Mouse (Mus musculus) CD4-positive, CD25-positive, alpha-beta regulatory T cell, adult 4 months (primary cell): Measurements from ENCODE around the gene Borcs6. TPM values are rescaled to one million over a fixed set of nuclear protein-coding genes. Genes with fewer than 3 reads are reported as not detected.

Source experiments
- ATAC-seq: one replicate; pipeline ENCODE4 v1.8.0; 2017
- polyA plus RNA-seq, 2 experiments: library from polyadenylated mRNA; unstranded; fragments of 100-300 nt; shearing (Covaris generic); gene quantifications; one replicate each; pipeline ENCODE4 v1.2.1; 2017

The Borcs6 gene
- polyA plus RNA-seq, 2 experiments from 2014 or later, result 1.0 to 1.4 TPM

DNA sequence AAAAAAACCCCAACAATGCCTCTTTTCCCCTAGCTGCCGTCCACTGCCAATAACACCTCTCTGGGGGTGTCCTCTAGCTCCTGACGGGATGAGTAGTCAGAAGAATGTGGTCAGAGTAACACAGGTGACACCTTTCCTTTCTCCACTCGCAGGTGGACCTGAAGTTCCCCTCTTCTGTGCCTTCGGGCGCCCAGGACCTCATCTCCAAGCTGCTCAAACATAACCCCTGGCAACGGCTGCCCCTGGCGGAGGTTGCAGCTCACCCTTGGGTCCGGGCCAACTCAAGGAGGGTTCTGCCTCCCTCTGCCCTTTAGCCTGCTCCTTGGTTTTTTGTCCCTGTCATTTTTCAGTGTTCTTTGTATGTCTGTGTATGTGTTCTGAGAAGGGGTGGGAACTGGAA lies 8.8 kb upstream of the Borcs6 start:
- no peak for ATAC-seq

DNA sequence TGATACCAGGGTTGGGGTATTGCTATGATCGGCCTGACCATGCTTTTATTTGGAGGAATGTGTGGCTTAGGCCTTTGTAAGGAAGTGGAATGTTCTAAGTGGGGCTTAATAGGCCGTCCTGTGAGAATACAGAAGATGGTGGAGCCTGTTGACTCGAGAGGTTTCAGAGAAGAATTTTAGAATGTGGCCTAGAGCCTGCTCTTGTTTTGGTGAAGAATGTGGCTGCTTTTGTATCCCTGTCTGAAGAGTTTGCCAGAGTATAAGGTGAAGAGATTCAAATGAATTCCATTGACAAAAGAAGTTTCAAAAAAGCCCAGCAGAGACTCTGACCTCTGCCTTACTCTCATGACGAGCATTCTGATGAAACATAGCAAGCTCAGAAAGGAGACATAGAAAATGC lies 7.7 kb upstream of the Borcs6 start:
- ATAC-seq, result no peak

DNA sequence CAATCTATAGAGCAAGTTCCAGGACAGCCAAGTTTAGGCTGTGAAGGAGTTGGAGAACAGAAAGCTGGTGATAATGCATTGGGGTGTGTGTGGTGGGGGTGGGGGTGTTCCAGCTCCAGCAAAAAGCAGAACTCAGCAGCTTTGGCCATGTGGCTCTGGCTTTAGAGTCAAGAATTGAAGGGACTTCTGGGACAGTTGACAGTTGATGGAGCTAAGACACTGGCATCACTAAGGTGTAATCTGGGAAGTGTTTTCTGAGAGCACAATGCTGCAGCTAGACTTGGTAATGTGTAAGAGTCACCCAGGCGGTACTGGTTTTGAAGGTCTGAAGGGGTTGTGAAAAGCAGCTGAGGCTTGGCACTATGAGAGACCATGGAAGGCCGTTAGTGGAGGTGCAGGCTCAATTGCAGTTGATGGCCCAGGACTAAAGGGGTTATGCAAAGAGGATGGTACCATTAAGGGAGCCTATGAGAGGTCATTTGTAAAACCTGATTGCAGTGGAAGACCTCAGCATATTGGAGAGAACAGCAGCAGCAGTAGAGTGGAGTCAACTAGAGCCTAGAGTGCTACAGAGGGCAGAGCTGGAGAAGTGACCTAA lies 6.6 kb upstream of the Borcs6 start:
- no peak for ATAC-seq

DNA sequence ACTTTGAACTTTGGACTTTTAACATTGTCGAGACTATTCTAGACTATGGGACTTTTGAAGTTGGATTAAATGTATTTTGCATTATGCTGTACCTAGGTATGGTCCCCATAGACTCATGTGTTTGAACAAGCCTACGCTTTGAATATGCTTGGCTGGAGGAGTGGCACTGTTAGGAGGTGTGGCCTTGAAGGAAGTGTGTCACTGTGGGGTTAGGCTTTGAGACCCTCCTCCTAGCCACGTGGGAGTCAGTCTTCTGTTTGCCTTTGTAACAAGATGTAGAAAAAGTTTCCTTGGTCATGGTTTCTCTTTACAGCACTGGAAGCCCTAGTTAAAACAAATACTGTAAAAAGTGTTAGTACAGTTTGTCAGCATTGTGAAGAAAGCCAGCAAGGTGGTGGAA lies 5.7 kb upstream of the Borcs6 start:
- no peak for ATAC-seq

DNA sequence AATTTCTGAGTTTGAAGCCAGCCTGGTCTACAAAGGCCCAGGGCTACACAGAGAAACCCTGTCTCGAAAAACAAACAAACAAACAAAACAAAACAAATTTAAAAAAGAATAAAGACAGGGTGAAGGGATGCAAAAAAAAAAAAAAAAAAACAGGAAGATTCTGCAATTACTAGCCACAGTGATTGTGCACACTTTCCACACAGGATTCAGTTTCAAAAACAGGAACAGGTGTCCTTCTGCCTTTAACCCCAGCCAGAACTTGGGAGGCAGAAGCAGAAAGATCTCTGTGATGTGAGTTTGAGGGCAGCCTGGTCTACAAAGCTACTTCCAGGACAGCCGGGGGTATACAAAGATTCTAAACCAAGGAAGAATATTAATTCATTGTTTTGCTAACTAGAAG lies 1.3 kb upstream of the Borcs6 start:
- ATAC-seq, result no peak

DNA sequence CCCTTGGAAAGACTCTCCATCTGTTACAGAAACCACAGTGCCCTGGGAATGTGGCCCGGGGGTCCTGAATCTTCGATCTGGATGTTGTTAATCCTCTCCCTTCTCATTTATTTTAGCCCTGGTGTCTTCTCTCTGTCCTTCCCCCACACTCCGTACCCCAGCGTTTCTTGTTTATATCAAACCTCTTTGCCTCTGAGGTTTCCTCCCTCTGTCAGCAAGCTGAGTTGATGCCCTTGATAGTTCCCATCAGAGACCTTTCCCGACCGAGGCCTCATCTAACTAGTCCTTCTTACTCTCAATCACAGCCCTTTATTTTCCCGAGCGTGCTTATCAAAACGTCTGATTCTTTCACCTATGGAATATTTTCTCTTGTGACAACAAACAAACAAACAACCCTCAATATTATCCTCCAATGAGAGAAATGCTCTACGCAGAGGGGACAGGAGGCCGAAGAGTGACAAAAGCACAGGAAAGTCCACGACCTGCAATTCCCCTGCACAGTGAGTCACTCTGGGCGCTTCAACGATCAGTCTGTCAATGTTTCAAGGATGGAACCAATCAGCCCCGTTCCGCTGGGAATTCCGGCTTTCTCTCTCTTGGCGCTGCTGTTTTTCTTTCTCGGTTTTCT lies 674 bp upstream of the Borcs6 start:
- no peak for ATAC-seq

DNA sequence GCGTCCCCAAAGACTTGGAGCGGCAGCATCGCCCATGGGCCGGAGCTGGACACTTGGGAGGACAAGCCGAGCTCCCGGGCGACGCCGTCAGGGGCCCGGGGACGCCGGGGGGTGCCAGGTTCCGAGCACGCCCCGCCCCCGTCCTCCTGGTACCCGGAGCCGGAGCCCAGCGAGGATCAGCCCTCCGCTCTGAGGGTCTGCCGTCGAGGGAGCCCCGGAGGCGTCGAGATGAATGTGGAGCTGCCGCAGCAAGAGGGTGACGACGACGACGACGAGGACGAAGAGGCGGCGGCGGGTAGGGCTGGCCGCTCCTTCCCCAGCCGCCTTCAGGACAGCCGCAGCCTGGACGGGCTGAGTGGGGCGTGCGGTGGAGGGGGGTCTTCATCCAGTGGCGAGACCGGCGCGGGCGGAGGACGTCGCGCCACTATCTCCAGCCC lies 476 bp downstream of the Borcs6 start:
- no peak for ATAC-seq

DNA sequence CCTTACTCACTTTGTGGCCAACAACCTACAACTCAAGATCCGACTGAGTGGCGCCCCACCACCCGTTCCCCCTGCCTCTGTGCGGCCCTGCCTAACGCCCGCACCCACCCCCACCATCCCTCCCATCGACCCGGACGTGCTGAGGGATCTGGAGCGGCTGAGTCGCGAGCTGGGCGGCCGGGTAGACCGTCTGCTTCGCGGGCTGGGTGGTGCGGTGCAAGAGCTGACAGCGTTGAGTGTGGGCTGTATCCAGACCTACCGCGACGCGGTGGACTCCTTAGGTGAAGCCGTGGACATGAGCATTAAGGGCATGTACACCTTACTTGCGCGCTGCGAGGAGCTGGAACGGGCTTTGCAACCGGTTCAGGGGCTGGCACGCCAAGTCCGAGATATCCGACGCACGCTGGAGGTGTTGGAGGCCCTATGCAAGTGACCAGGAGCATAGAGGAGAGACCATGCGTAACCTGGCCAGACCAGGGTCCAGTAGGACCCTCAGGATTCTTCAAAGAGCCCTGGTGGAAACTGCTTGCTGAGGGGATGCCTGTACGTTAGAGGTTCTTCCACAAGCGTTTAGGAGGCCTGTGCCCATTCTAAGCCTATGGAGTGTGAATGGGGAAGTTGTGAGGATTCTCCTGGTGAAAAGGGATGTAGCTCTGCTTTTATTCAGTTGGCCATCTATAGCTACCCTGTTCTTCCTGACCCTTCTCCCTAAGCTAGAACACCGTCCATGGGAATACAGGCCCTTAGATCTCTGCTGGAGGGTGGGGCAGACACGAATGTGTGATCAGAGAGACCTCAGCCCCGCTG lies 1.1 kb downstream of the Borcs6 start:
- no peak for ATAC-seq

DNA sequence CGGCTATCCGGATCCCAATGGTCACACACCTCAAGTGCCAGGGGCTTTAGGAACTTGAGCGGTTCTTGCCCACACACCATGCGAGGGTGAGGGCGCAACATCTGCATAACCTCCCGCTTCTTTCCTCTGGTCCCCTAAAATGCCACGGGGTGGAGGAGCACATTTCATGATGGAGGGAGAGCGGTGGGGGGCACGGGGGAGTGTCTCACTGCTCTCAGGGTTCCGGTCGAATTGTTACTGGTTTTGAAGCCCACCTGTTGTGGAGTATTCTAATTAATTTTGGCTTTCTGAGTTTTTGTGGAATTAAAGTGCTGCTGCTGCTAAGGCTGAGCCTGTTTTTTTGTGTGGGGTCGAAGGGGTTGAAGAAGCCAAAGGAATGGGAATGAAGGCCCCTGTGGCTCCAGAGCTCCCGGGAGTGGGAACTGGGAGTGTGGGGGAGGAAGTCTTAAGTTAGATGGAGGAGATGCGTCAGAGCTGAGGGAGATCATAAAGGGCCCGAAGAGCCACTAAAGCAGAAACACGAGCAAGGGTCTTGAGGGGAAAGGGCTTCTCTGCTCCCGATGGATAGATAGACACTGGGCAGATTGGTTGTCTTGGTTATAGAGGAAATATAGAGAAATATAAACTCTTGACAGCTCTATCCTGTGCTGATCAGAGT lies 1.9 kb downstream of the Borcs6 start:
- no peak for ATAC-seq

DNA sequence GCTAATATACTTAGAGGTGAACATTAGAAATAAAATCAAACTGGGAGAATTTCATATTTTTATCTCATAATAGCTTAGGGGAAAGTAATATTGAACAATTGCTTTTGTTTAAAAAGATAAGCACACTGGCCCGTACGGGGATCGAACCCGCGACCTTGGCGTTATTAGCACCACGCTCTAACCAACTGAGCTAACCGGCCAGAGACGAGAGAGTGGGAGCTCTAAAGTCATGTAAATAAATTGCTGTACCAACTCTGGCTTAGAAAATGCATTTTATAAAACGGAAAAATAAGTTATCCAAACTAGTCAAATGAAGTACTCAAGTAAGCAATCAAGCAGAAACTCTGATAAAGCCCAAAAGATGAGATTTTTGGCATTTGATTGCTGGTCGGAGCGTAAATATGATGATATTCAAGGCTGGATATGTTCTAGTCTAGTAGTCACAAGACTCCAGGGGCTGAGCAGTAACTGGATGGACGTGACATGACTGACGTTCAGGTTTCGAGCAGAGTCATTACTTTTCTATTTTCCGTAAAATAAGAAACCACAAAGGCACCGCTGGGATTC lies 2.8 kb downstream of the Borcs6 start:
- no peak for ATAC-seq

DNA sequence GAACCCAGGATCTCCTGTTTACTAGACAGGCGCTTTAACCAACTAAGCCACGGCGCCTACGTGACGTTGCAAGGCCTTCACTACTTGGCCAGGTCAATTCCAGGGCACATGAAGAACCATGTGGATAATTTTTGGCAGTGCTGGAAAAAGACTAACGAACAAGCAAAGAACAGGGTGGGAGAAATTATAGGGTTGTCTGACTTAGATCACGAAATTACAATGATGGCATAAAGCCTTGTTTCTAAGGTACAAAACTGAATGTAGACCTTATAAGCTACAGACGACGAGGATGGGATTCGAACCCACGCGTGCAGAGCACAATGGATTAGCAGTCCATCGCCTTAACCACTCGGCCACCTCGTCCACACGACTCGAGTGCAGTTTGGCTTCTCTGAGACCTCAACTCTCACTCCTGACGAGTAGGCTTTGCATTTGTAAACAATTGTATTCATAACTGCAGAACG lies 3.3 kb downstream of the Borcs6 start:
- peak; percentile 49 for ATAC-seq

DNA sequence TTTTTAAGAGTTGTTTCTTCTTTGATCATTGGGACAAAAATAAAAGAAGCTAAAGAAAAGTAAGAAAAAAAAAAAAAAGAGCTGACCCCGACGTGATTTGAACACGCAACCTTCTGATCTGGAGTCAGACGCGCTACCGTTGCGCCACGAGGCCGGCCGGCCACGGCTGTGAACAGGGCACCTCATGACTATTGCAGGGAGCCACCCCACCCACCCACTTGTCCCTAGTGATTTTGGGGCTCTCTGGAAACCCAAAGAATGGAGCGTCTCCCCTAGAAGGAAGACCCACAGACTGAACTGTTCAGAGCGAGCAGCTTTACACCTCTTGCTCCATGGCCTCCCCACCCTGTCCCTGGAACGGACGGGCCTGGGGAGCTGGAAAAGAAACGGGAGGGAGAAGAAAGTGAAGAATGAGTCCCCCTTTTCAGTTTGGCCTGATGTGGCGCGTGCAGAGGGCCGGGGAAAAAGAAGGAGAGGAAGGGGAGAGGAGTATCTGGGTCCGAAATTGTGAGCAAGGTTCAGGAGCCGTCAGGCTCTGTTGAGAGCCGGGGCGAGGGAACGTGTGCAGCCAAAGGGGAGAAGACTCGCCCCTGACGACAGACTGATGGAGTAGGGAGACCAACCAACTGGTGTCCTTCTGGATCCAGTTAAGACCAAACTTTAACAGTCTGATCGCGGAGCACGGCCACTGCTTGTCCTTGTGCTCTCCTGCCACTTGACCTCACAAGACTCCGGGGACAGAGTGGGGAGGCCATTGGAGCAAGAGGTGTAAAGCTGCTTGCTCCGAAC lies 4.1 kb downstream of the Borcs6 start:
- ATAC-seq, result peak; percentile 16

DNA sequence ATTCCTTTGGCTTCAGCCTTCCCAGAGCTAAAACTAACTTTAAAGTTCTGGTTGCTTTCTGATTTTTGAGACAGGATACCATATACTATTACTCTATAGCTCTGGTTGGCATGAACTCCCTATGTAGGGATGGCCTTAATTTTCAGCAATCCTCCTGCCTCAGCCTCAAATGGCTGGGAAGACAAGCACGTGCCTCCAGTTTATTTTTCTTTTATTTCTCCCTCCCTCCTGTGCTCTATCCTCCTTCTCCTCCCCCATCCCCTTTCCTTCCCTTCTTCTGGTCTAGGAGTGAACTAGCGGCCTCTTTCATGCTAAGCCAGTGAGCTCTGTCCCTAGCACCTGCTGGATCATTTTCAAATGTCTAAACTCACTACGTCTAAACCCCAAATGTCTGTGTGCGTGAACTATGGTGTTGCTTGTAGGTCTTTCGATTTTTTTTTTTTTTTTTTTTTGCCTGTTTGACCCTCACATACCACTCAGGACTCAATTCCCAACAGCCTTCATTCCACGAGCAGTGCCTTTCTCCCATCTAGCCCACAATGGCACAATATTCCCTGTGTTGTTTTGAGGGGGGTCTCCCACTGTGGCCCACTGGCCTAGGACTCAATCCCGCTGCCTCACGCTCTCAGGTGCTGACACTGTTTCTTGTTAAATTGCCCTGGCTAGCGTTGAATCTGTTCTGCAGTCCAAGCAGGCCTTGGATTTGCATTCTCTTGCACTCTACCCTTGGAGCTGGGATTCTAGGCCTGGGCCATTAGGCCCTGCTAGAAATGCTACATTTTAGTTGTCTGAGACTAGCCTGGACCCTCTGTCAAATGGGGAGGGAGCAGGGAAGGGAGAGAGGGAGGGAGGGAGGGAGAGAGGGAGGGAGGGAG lies 5.0 kb downstream of the Borcs6 start:
- no peak for ATAC-seq

DNA sequence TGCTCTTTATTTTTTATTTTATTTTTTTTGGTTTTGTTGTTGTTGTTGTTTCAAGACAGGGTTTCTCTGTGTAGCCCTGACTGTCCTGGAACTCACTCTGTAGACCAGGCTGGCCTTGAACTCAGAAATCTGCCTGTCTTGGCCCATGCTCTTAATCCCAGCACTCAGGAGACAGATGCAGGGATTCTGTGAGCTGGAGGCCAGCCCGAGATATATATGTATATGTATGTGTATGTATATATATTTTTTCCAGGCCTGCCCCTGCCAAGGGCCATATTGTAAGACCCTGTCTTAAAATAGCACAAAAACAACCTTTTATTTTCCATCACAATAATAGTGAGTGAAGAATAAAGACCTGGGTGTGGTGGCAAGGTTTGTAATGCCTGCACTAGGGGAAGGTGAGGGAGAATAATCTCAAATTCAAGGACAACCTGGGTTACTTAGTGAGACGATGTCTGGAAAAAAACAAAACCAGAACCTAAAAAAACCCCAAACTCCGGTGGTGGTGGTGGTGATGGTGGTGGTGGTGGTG lies 5.9 kb downstream of the Borcs6 start:
- no peak for ATAC-seq

DNA sequence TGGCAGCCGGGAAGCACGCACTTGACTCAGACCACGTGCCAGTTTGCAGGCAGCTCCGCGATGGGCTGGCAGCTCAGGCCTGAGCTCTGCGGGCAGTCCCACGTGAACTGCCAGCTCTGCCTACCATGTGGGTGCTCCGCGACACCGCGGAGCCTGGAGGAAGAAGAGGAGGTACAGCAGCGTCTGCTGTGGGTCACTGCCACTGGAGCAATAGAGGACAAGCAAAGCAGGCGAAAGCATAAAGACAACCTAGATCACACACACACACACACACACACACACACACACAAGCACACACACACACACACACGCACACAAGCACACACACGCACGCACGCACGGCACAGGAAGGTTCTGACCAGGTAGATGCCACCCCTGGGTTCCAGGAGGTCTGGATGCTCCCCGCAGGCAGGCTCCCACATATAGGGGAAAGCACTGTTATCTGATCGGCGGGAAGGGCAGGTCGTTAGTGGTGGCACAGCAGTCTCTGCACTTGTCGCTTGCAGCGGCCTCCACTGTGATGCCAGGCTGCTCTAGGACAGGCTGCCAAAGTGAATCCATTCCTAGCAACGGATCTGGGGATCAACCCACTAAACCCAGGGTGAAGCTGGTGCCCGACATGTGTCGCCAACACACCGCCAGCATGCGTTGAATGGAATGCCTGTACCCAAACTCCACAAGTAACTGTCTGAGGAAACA lies 6.8 kb downstream of the Borcs6 start:
- ATAC-seq, result no peak

DNA sequence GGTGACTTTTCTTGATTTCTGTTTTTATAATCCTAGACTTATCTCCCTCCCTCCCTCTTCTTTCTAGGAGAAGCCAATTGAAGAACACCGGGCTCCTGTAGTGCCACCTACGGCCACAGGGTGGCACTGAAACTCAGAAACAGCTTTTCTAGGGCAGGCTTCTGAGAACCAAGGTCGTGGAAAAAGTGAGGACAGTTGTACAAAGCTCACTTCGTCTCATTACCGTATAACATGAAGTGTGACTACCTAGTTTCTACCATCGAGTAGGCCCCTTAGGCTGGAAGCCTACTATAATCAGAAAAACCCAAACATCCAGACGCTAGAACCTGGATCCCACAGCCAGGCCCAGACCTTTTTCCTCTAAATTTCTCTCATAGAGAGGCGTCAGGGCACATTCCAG lies 7.4 kb downstream of the Borcs6 start:
- ATAC-seq, result peak; percentile 24

DNA sequence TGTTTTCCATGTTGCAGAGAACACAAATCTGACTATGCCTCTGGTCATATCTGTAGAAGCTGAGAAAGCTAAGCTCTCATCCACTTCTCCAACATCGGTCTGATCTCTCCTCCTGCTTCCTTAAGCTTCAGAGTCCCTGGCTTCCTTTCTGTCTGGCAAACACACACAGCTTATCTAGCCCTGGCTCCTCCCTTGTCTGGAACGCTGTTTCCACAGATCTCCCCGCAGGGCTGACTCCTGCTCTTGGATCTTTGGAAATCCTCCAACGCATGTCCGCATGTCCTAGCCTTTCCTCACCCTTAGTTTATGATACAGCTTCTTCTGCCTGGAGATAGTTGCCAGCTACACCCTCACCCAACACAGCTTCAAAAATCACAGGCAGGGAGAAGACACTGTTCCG lies 8.1 kb downstream of the Borcs6 start:
- ATAC-seq, result no peak

DNA sequence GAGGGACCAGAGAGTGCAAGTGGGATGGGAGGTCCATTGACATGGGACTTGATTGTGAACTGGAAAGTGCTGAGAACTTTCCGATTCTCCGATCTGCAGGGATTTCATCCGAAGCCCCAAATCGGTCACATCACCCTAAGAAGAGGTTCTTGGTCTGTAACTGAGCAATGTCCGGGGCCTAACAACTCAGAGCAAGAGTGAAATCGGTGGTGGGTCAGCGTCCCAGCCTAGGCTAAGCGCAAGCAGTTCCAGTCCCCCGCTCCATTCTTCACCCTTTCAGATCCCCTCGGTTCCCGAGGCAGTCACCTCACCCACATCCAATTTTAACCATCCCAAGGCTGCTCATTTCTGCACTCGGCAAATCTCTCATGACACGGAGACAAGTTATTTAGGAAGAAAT lies 10.6 kb downstream of the Borcs6 start:
- ATAC-seq, result no peak

DNA sequence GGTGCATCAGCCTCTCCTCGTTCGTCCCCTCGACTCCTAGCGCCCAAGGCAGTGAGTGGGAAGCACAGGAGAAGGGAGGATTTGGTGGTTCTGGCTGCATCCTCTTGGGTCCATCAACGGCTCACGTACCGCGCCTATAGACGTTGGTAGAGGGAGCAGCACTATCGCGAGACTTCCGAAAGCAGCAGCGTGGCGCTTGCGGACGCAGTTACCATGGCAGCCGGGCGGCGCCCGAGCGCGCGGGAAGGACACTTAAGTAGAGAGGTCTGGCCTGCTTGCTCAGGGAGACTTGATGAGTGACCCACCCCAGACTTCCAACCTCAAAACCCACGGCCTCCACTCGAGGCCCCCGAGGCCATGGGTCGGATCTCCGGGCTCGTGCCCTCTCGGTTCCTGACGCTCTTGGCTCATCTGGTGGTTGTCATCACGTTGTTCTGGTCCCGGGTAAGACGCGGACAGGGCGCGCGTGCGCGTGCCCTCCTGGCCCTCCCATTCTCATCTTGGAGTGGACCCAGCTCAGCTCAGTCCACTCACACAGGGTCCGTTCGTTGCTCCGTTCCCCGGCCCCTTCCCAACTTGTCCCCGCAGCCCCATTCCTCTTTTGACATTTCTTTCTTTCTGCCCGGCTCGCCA lies 11.2 kb downstream of the Borcs6 start, which contains the start of gene Tmem107:
Tmem107 (plus strand) TSS at position 217 of the 633 bp plus-strand sequence.
- peak; percentile 81 for ATAC-seq

DNA sequence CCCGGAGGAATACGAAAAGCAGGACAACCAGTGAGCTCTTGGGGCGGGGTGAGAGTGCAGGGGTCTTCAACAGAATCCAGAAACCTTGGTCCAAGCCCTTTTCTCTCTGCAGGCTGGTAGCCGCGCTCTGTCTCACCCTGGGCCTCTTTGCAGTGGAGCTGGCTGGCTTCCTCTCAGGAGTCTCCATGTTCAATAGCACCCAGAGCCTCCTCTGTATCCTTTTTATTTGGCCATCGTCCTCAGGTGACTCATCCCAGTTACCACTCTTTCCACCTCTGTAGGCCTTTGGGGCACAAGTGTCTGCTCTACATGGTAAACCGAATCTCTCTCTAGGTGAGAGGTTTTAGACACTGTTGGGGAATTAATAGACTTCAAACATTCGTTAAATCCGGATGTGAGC lies 11.7 kb downstream of the Borcs6 start:
- no peak for ATAC-seq
